Mouse (Mus musculus): ENCODE measurements around the gene Slc2a12. TPM values are rescaled to one million over a fixed set of nuclear protein-coding genes. Genes with fewer than 3 reads are reported as not detected.

Gene Slc2a12
- 1.0 and 1.3 TPM in 2 replicates for polyA plus RNA-seq (2012; rRNA removed)

DNA sequence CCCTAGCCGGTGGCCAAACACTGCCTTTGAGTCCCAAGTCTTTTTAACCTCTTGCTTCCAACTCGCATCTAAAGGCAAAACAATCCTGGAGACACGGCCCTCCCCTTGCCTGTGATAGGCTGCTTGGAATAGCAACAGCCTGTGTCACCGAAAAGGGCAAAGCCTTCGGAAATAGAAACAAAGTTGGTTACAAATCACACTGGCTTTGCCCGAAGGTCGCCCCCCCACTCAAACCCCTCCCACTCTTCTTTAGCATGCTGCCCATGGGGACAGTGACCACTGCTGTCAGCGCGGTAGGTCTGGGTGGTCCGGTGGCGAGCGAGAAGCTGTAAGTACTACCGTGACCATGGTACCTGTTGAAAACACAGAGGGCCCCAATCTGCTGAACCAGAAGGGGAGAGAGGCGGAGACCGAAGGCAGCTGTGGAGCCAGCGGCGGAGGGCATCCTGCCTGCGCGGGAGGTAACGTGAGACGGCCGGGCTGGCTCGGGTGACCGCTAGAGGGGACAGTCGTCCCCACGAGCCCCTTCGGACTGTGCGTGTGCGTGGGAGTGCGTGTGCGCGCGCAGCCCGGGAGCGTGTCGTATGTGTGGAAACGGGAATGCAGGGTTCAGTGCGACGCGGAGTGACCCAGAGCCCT lies at the start of gene Slc2a12:
Slc2a12 (plus strand) TSS at position 159 of the 639 bp plus-strand sequence.

DNA sequence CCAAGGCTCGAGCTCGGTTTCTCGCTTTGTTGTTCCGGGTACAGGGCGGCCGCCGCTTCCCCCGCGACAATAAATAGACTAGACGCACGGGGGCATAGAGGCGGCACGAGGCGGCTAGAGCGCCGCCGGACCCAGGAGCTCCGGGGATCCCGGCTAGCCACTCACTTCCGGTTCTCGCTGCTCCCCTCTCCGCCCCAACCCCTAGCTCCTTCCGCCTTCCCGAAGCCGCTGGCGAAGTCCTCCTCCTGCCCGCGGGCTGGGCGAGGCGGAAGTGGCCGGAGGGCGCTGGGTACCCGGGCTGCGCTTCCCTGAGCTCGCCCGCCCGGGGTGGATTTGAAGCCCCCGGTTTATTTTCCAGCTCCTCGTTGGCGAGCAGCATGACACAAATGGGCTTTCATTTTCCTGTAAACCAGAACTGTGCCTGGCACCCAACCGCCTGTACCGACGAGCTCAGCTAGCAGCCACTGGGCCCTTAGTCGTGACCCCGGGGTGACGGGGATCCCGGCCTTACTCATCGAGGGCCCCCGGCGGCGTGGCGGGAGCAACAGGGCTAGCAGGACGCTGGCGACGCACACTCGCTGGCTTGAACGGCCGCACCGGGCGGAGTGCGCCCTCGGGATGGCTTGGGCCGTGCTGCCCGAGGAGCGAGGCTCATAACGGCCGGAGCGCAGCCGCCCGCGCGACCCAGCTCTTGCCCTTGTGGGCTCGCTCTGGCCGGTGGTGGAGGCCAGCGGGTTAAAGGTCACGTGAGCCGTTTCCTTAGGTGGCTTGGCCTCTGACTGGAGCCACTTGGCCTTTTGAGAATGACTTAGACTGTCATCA lies 86.7 kb downstream of the Slc2a12 start, which contains the start of gene Tbpl1:
Tbpl1 (minus strand) TSS at position 667 of the 822 bp plus-strand sequence.

Other genes with a start within 250 kb of the Slc2a12 start
- gene Tbpl1, start 86.9 kb downstream of the Slc2a12 start, polyA plus RNA-seq (2012; rRNA removed): 43.5 and 64.3 TPM in 2 replicates
- gene Tcf21, start 175.2 kb downstream of the Slc2a12 start, polyA plus RNA-seq (2012; rRNA removed): 8.8 and 12.6 TPM in 2 replicates

All from central nervous system, embryonic 11.5 days (tissue).